Mouse (Mus musculus) lung, embryonic 16.5 days (tissue): ENCODE data around the gene Mybphl. TPM values are rescaled to one million over a fixed set of nuclear protein-coding genes. Genes with fewer than 3 reads are reported as not detected.
A peak's percentile ranks its signal among the peaks of the same experiment; 100 is the strongest.

Experiments used
- ATAC-seq: fragments of 200-750 bp; cut with Nextera tagmentation; 2 replicates; pipeline ENCODE4 v1.8.0; 2017; ENCODE audit warnings: low read depth, mild to moderate bottlenecking, moderate library complexity
- H3K27ac ChIP-seq: fragments of 300-500 bp; sonication (generic); 2 replicates; pipeline ENCODE4 v1.5.1; 2014; ENCODE audit warnings: mild to moderate bottlenecking, control low read depth, low read length
- H3K27me3 ChIP-seq: fragments of 300-500 bp; sonication (generic); 2 replicates; pipeline ENCODE4 v1.6.1; 2014; ENCODE audit warnings: low read depth, low read length, mixed read lengths; ENCODE audit not compliant: control insufficient read depth, insufficient read depth
- H3K36me3 ChIP-seq: fragments of 300-500 bp; sonication (generic); 2 replicates; pipeline ENCODE4 v1.6.1; 2014; ENCODE audit warnings: low read length; ENCODE audit not compliant: control insufficient read depth, insufficient read depth
- H3K4me1 ChIP-seq: fragments of 300-500 bp; sonication (generic); replicated peaks from 2 replicates; pipeline ENCODE4 v1.6.1; 2014; ENCODE audit warnings: low read length, mixed read lengths; ENCODE audit not compliant: control insufficient read depth, insufficient read depth
- H3K4me2 ChIP-seq: fragments of 300-500 bp; sonication (generic); 2 replicates; pipeline ENCODE4 v1.6.1; 2014; ENCODE audit warnings: low read depth, low read length, control low read depth
- H3K4me3 ChIP-seq: fragments of 300-500 bp; sonication (generic); 2 replicates; pipeline ENCODE4 v1.5.1; 2014; ENCODE audit warnings: mild to moderate bottlenecking, low read length, control low read depth
- H3K9ac ChIP-seq: fragments of 300-500 bp; sonication (generic); 2 replicates; pipeline ENCODE4 v1.6.1; 2014; ENCODE audit warnings: low read length, control low read depth
- H3K9me3 ChIP-seq: fragments of 300-500 bp; sonication (generic); 2 replicates; pipeline ENCODE4 v1.6.1; 2016; ENCODE audit warnings: low read length; ENCODE audit not compliant: control insufficient read depth
- WGBS: fragments of 180-500 bp; shearing (Covaris S2); extraction: QIAGEN DNeasy Blood & Tissue Kit; methylation state at CpG from one replicate; pipeline ENCODE4 v1.1.7; 2014; 5-methylcytosine and 5-hydroxymethylcytosine counted together
- polyA plus RNA-seq: library from polyadenylated mRNA; unstranded; fragments of >200 nt; fragmentation: Nextera tagmentation; extraction: Ambion mirVana; gene quantifications from 2 replicates; pipeline ENCODE4 v1.2.1, GENCODE M21; 2015

Gene Mybphl
- polyA plus RNA-seq, 1 experiment from 2014 or later: 9.9 TPM

DNA sequence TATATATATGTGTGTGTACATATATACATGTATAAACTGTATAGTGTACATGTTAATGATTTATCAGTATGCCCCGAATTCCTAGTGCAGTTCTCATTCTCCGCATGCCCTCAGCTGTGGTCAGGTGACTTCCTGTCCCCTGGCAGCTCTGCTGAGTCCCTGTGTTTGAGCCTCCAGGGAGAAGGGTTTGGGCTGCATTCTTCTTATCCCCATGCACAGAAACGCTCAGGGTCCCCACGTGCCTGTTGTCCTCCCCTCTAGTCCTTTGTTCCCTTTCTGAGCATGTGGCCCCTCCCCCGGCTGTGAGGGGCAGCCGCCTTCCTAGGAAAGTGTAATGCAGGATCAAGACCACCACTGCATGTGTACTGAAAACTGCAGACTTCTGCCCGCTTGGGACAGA is 3.8 kb upstream of the Mybphl start:
- Histone ChIP-seq H3K4me3 (no peak overlapping the region), H3K4me1 (peaks cover 3% of the 10 kb centered on the region; the same call in 1 of the 2 replicates), H3K9me3 (no peaks in the 10 kb centered on the region), H3K9ac (no peak overlapping the region), H3K36me3 (peaks cover 7% of the 10 kb centered on the region), H3K4me2 (no peak overlapping the region), H3K27me3 (no peaks in the 10 kb centered on the region), H3K27ac (no peak overlapping the region)
- 14% methylated on average over 7 of the region's 7 CpGs for WGBS
- peak; percentile 48; the same call in 1 of the 2 replicates for ATAC-seq

GRCm38 (mm10) chr3:108363626-108364025 is 1.1 kb upstream of the Mybphl start:
- no peaks in the 10 kb centered on the region for H3K36me3 ChIP-seq
- H3K9ac ChIP-seq: no peak overlapping the region
- WGBS: 50% methylated on average over 3 of the region's 3 CpGs
- H3K4me1 ChIP-seq: peaks cover 3% of the 10 kb centered on the region; the same call in 1 of the 2 replicates
- no peak overlapping the region for H3K27ac ChIP-seq
- no peak overlapping the region for H3K4me2 ChIP-seq
- H3K27me3 ChIP-seq: no peaks in the 10 kb centered on the region
- no peaks in the 10 kb centered on the region for H3K9me3 ChIP-seq
- ATAC-seq: peak; percentile 27; the same call in 1 of the 2 replicates
- H3K4me3 ChIP-seq: no peak overlapping the region

DNA sequence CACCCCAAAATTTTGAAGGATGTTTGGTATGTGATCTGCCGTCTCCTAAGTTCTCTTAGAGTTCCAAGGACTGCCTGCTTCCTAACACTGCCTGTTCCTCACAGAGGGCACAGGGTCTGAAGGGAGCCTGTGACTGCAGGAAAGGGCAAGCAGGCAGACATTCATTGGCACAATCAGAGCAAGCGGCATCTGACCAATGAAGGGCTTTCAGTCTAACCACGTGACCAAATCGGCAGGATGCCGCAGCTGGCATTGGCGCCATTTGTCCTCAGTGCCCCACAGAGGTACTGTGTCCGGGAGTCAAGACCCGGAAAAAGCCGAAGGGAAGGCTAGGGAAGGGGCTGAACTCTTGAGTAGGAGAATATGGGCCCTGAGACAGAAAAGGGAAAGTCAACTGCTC is 2.5 kb downstream of the Mybphl start:
- ATAC-seq: no peak
- H3K36me3 ChIP-seq: no peaks in the 10 kb centered on the region
- H3K27ac ChIP-seq: no peak overlapping the region

DNA sequence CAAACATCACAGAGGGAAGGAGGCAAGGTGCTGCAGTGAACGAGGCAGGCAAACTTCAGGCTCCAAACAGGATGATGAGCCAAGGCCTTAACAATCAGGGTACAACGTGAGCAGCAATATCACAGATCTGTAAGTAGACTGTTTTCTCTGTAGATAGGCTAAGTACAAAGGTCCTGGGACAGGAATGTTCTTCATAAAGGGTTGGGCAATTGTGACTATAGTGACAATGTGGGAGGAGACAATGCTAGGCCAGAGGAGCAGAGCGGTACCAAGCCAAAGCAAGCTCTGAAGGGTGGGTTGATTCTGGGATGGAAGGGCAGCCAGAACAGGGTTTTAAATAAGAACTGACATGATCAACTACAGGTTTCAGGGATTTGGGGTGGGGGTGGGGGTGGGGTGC is 3.1 kb downstream of the Mybphl start:
- H3K9ac ChIP-seq: no peak overlapping the region

More for the DNA sequence above, 2.5 kb downstream of the Mybphl start:
- WGBS: 49% methylated on average over 9 of the region's 9 CpGs
- Histone ChIP-seq H3K4me1 (peaks cover 7% of the 10 kb centered on the region), H3K4me2 (peak overlapping the region; percentile 22; the same call in 1 of the 2 replicates), H3K4me3 (no peak overlapping the region), H3K27me3 (no peaks in the 10 kb centered on the region), H3K9me3 (no peaks in the 10 kb centered on the region), H3K9ac (no peak overlapping the region)

GRCm38 (mm10) chr3:108368721-108369120 is 4.0 kb downstream of the Mybphl start:
- H3K4me1 ChIP-seq: peaks cover 18% of the 10 kb centered on the region
- no peak overlapping the region for H3K27ac ChIP-seq
- no peaks in the 10 kb centered on the region for H3K27me3 ChIP-seq
- no peak for ATAC-seq
- no peak overlapping the region for H3K4me2 ChIP-seq
- no peak overlapping the region for H3K9ac ChIP-seq
- H3K9me3 ChIP-seq: no peaks in the 10 kb centered on the region
- no peak overlapping the region for H3K4me3 ChIP-seq
- WGBS: 66% methylated on average over 5 of the region's 5 CpGs
- no peaks in the 10 kb centered on the region for H3K36me3 ChIP-seq

More for the DNA sequence above, 3.1 kb downstream of the Mybphl start:
- Histone ChIP-seq H3K4me1 (peaks cover 10% of the 10 kb centered on the region), H3K9me3 (no peaks in the 10 kb centered on the region), H3K4me2 (no peak overlapping the region), H3K27me3 (no peaks in the 10 kb centered on the region), H3K36me3 (no peaks in the 10 kb centered on the region), H3K4me3 (no peak overlapping the region), H3K27ac (no peak overlapping the region)
- 78% methylated on average over 3 of the region's 3 CpGs for whole genome bisulfite sequencing
- ATAC-seq: no peak

DNA sequence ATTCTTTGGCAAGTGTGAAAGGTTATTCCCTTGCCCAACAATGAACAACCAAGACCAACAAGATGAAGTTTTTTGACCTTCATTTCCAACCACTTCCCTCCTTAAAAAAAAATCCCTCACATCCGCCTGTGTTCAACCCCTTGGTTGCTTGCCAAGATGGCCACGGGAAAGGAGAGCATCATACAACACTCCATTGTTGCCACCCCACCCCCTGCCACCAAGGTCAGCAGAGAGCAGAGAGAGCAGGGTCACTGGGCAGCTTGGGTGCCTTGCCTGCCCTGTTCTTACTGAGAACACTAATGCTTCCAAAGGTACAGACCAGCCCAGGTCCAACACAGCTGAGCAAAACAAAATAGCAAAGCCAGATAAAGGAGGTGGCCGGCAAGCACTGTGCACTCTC is 7.6 kb downstream of the Mybphl start:
- Histone ChIP-seq H3K27me3 (no peaks in the 10 kb centered on the region), H3K4me3 (no peak overlapping the region), H3K4me1 (peaks cover 16% of the 10 kb centered on the region), H3K36me3 (no peaks in the 10 kb centered on the region), H3K27ac (peak overlapping the region; percentile 97), H3K9me3 (no peaks in the 10 kb centered on the region), H3K4me2 (0 out of 2 replicates have a peak overlapping the region, but pooled peaks have one; percentile 5), H3K9ac (no peak overlapping the region)
- WGBS: 21% methylated on average over 3 of the region's 3 CpGs
- ATAC-seq: peak; percentile 64

DNA sequence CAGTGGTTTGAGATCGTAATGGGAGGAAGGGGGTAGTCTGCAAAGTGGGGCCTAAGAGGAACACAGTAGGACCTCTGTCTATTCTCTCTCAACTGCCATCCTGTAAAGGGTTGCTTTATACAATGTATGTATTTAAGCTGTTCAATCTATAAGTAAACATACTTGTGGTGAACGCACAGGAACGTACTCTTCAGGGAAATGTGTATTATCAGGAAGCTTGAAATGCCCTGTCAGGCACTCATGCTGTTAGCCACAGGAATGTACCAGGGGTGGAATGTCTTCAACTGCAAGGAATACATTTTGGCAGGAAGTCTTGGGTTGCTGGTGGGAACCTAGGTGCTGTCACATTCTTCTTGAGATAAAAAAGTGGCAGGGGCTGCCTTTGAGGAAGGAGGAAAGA is 8.0 kb downstream of the Mybphl start:
- ATAC-seq: peak; percentile 88
- Histone ChIP-seq H3K27ac (peak overlapping the region; percentile 97), H3K9me3 (no peaks in the 10 kb centered on the region), H3K36me3 (no peaks in the 10 kb centered on the region), H3K4me3 (no peak overlapping the region), H3K9ac (no peak overlapping the region), H3K4me2 (no peak overlapping the region), H3K4me1 (peaks cover 16% of the 10 kb centered on the region), H3K27me3 (no peaks in the 10 kb centered on the region)
- WGBS: 29% methylated on average over 3 of the region's 3 CpGs

DNA sequence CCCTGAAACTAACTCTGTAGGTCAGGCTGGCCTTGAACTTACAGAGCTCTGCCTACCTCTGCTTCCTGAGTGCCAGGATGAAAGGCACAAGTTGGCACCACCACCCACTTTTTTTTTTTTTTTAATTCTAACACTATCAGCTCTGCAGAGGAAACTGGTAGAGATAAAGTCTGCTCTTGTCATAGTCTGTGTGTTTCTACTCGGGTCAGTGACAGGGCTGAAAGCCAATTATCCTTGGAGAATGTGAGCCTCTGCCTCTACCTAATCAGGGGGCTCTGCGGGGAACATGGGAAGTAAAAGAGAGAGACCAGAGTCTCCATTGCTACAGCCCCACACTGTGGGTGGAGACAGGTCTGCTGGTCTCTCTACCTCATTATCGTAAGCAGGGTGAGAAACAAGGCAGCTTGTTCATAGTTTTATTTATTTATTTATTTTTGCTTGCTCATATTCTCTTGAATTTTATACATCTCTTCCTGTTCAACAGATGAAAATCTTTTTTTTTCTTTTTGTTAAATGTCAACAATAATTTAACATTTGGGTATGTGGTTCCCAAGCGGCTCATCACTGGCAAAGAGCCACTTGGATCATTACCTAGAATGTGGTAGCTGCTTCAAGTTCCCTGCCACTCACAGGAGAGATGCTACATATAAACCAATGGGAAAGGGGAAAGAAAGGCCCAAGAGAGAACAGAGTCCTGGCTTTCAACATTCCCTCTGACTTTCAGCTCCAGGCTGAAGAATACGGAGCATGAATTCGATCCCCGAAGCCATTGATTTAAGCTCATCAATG is 14.4 kb downstream of the Mybphl start:
- Histone ChIP-seq H3K9ac (no peak overlapping the region), H3K4me2 (no peak overlapping the region), H3K4me3 (no peak overlapping the region), H3K4me1 (peaks cover 13% of the 10 kb centered on the region), H3K27ac (no peak overlapping the region), H3K36me3 (no peaks in the 10 kb centered on the region), H3K27me3 (no peaks in the 10 kb centered on the region), H3K9me3 (no peaks in the 10 kb centered on the region)
- no peak for ATAC-seq
- 67% methylated on average over 7 of the region's 7 CpGs for WGBS

DNA sequence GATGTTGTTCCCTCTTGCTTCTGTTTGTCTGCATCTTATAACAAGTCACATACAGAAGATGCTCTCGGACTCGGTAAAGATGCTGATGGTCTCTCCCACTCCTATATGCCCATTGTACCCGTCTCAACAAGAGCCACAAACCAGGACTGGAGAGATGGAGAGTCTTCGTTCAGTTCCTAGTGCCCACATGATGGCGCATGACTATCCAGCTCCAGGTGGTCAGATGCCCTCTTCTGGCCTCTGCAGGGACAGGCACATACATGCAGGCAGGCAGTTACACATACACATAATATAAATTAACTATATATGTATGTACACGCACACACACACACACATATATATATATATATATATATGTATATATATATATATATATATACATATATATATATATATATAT is 16.0 kb downstream of the Mybphl start:
- Histone ChIP-seq H3K4me3 (no peak overlapping the region), H3K4me2 (no peak overlapping the region), H3K36me3 (no peaks in the 10 kb centered on the region), H3K9ac (no peak overlapping the region), H3K4me1 (peaks cover 26% of the 10 kb centered on the region), H3K27me3 (no peaks in the 10 kb centered on the region), H3K27ac (no peak overlapping the region), H3K9me3 (no peaks in the 10 kb centered on the region)
- 83% methylated on average over 6 of the region's 6 CpGs for WGBS
- no peak for ATAC-seq
